Mouse (Mus musculus) forebrain, embryonic 11.5 days (tissue): ENCODE measurements at regions not wholly inside any gene's neighbourhood (a gene's known extent, or its start where the extent isn't known, plus 50 kb on each side); places are given as distances from the start of the nearest gene placed in this dataset.

Experiments used
- ATAC-seq: fragments of 200-750 bp; cut with Nextera tagmentation; replicated peaks from 2 replicates; pipeline ENCODE4 v1.8.0; 2017; ENCODE audit warnings: moderate TSS enrichment; ENCODE audit not compliant: low FRiP score
- DNase-seq: peaks from one replicate; pipeline ENCODE4 v3.0.0-alpha.2; 2017; ENCODE audit warnings: low spot score
- H3K27ac ChIP-seq: fragments of 300-500 bp; sonication (generic); 2 replicates; pipeline ENCODE4 v1.5.1; 2014; ENCODE audit warnings: low read depth, low read length
- H3K27me3 ChIP-seq: fragments of 300-500 bp; sonication (generic); 2 replicates; pipeline ENCODE4 v1.6.1; 2014; ENCODE audit warnings: mild to moderate bottlenecking, low read length, mixed read lengths; ENCODE audit not compliant: control insufficient read depth, insufficient read depth
- H3K36me3 ChIP-seq: fragments of 300-500 bp; sonication (generic); 2 replicates; pipeline ENCODE4 v1.6.1; 2014; ENCODE audit warnings: mild to moderate bottlenecking, low read length, moderate library complexity, mixed read lengths; ENCODE audit not compliant: control insufficient read depth, insufficient read depth
- H3K4me1 ChIP-seq: fragments of 300-500 bp; sonication (generic); replicated peaks from 2 replicates; pipeline ENCODE4 v1.6.1; 2014; ENCODE audit warnings: low read length, mixed read lengths; ENCODE audit not compliant: control insufficient read depth, insufficient read depth
- H3K4me2 ChIP-seq: fragments of 300-500 bp; sonication (generic); 2 replicates; pipeline ENCODE4 v1.6.1; 2014; ENCODE audit warnings: low read depth, mild to moderate bottlenecking, low read length, moderate library complexity, mixed read lengths; ENCODE audit not compliant: severe bottlenecking
- H3K4me3 ChIP-seq: fragments of 300-500 bp; sonication (generic); 2 replicates; pipeline ENCODE4 v1.5.1; 2014; ENCODE audit warnings: low read depth, low read length
- H3K9ac ChIP-seq: fragments of 300-500 bp; sonication (generic); 2 replicates; pipeline ENCODE4 v1.6.1; 2014; ENCODE audit warnings: low read length
- H3K9me3 ChIP-seq: fragments of 300-500 bp; sonication (generic); 2 replicates; pipeline ENCODE4 v1.6.1; 2016; ENCODE audit warnings: low read length, mixed read lengths; ENCODE audit not compliant: control insufficient read depth
- WGBS: fragments of 180-500 bp; shearing (Covaris S2); extraction: QIAGEN DNeasy Blood & Tissue Kit; methylation state at CpG from one replicate; pipeline ENCODE4 v1.1.7; 2014; 5-methylcytosine and 5-hydroxymethylcytosine counted together

GRCm38 (mm10) chr13:90341597-90342212 is 252.3 kb upstream of the Xrcc4 start:
- WGBS: 80% methylated on average over 8 of the region's 8 CpGs
- peaks cover 11% of the 10 kb centered on the region; the same call in 1 of the 2 replicates for H3K27me3 ChIP-seq
- no peak for DNase-seq
- no peak for ATAC-seq
- H3K9ac ChIP-seq: no peak overlapping the region
- no peaks in the 10 kb centered on the region for H3K9me3 ChIP-seq
- H3K27ac ChIP-seq: no peak overlapping the region
- no peaks in the 10 kb centered on the region for H3K36me3 ChIP-seq
- no peak overlapping the region for H3K4me2 ChIP-seq
- H3K4me3 ChIP-seq: no peak overlapping the region
- H3K4me1 ChIP-seq: no peaks in the 10 kb centered on the region

DNA sequence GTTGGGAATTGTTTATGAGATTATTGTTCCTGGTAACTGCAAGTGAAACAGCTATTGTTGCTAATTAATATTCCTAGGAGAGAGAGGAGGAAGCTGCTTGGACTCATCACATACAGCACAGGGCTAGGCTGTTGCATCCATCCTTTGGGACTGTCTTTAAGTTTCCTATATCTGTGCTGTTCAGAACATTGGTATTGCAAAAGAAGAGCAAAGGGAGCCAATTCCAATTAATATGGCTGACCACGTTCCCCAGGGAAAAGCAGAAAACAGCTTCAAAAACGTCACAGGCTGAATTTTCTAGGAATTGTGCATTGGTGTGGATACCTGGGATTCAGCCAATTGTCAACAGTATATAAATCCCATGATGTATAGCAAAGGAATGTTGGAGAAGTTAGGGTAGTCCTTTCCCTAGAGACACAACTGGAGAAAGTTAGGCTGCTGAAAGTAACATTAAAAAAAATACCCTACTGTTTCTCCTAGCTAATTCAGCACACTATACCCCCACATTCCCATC is 251.3 kb upstream of the Xrcc4 start:
- H3K9ac ChIP-seq: no peak overlapping the region
- DNase-seq (no peak), ATAC-seq (no peak)
- 79% methylated on average over 2 of the region's 2 CpGs for WGBS
- H3K27me3 ChIP-seq: peaks cover 11% of the 10 kb centered on the region; the same call in 1 of the 2 replicates
- H3K36me3 ChIP-seq: no peaks in the 10 kb centered on the region
- no peak overlapping the region for H3K4me3 ChIP-seq
- H3K4me1 ChIP-seq: no peaks in the 10 kb centered on the region
- no peak overlapping the region for H3K4me2 ChIP-seq
- no peak overlapping the region for H3K27ac ChIP-seq
- no peaks in the 10 kb centered on the region for H3K9me3 ChIP-seq

- Histone ChIP-seq H3K27ac (no peak overlapping the region), H3K9ac (no peak overlapping the region), H3K4me2 (no peak overlapping the region), H3K9me3 (no peaks in the 10 kb centered on the region), H3K36me3 (no peaks in the 10 kb centered on the region), H3K27me3 (peaks cover 11% of the 10 kb centered on the region; the same call in 1 of the 2 replicates), H3K4me1 (no peaks in the 10 kb centered on the region), H3K4me3 (no peak overlapping the region)
- no peak for ATAC-seq
- DNase-seq: no peak
- WGBS: 78% methylated on average over 1 of the region's 1 CpGs
Measured at GRCm38 (mm10) chr13:90337591-90337990, 248.2 kb upstream of the Xrcc4 start.

- 7% methylated on average over 3 of the region's 3 CpGs for WGBS
- Histone ChIP-seq H3K4me3 (no peak overlapping the region), H3K4me2 (no peak overlapping the region), H3K27ac (no peak overlapping the region), H3K4me1 (no peaks in the 10 kb centered on the region), H3K9ac (no peak overlapping the region), H3K9me3 (no peaks in the 10 kb centered on the region), H3K27me3 (peaks cover 11% of the 10 kb centered on the region; the same call in 1 of the 2 replicates), H3K36me3 (no peaks in the 10 kb centered on the region)
- ATAC-seq: peak; percentile 67
- DNase-seq: no peak
Measured at GRCm38 (mm10) chr13:90335741-90336037, 246.3 kb upstream of the Xrcc4 start.

- peaks cover 11% of the 10 kb centered on the region; the same call in 1 of the 2 replicates for H3K27me3 ChIP-seq
- H3K9ac ChIP-seq: no peak overlapping the region
- DNase-seq: no peak
- H3K4me1 ChIP-seq: no peaks in the 10 kb centered on the region
- 32% methylated on average over 6 of the region's 6 CpGs for WGBS
- no peaks in the 10 kb centered on the region for H3K9me3 ChIP-seq
- no peak overlapping the region for H3K4me2 ChIP-seq
- no peak overlapping the region for H3K4me3 ChIP-seq
- H3K36me3 ChIP-seq: no peaks in the 10 kb centered on the region
- ATAC-seq: peak; percentile 81
- no peak overlapping the region for H3K27ac ChIP-seq
Measured at GRCm38 (mm10) chr13:90334934-90335740, 245.7 kb upstream of the Xrcc4 start.

GRCm38 (mm10) chr13:90334286-90334685 is 244.9 kb upstream of the Xrcc4 start:
- no peaks in the 10 kb centered on the region for H3K9me3 ChIP-seq
- no peaks in the 10 kb centered on the region for H3K36me3 ChIP-seq
- H3K27ac ChIP-seq: no peak overlapping the region
- H3K9ac ChIP-seq: no peak overlapping the region
- no peak for DNase-seq
- H3K27me3 ChIP-seq: peaks cover 11% of the 10 kb centered on the region; the same call in 1 of the 2 replicates
- H3K4me1 ChIP-seq: no peaks in the 10 kb centered on the region
- no peak overlapping the region for H3K4me3 ChIP-seq
- H3K4me2 ChIP-seq: no peak overlapping the region
- peak; percentile 23; the same call in 1 of the 2 replicates for ATAC-seq

DNA sequence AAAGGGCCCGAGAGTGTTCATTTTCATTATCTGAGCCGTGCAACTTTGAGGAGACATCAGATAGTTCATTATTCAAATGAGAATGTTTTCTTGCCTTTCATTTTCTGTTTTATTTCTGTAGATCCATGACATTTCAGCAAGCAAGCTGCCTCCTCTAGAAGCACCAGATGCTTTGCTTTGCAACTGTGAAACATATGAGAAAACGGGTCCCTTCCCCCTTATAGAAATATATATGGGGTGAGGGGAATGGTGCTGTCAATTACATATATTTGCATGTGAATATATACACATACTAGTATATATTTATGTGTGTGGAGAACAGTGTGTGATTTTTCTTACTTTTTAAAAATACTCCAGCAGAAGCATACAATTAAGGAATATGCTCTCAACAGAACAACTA is 235.8 kb upstream of the Xrcc4 start:
- H3K4me3 ChIP-seq: no peak overlapping the region
- no peaks in the 10 kb centered on the region for H3K4me1 ChIP-seq
- H3K9me3 ChIP-seq: no peaks in the 10 kb centered on the region
- no peak overlapping the region for H3K9ac ChIP-seq
- H3K27ac ChIP-seq: no peak overlapping the region
- no peak for DNase-seq
- H3K27me3 ChIP-seq: no peaks in the 10 kb centered on the region
- ATAC-seq: no peak
- H3K4me2 ChIP-seq: no peak overlapping the region
- WGBS: 86% methylated on average over 3 of the region's 3 CpGs
- no peaks in the 10 kb centered on the region for H3K36me3 ChIP-seq

DNA sequence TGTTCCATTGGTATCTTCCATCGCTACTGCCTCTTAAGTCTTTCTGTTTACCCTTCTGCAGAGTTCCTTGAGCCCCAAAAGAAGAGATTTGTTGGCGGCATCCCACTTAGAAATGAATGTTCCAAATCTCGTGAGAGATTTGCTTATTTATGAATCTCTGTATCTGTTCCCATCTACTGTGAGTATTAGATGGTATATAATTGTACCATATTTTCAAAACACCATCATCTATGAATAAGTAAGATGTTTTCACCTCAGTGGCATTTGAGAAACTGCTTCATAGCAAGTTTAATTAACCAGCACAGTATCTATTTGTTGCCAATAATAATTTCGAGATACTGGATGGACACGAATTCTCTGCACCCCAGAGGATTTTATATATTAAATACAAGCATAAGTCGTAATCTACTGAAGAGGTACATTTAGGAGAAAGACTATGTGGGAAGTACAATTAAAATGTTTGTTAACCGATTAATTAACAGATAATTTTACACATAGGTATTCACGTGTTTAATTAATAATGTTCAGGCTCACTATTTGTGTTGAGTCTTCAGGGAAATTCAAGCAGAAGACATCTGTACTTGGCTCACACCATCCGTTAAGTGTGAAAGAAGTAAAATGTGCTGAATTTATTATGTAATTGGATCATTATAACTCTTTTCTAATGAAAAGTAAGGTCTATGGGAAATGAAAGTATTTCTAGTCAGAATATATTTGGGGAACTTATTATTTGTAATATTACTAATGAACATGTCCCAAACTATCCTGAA is 224.0 kb upstream of the Xrcc4 start:
- Histone ChIP-seq H3K4me2 (no peak overlapping the region), H3K4me3 (no peak overlapping the region), H3K27ac (no peak overlapping the region), H3K36me3 (no peaks in the 10 kb centered on the region), H3K9ac (no peak overlapping the region), H3K27me3 (no peaks in the 10 kb centered on the region), H3K9me3 (no peaks in the 10 kb centered on the region), H3K4me1 (no peaks in the 10 kb centered on the region)
- DNase-seq: no peak
- ATAC-seq: no peak
- 88% methylated on average over 9 of the region's 9 CpGs for WGBS
